Mouse (Mus musculus) embryonic facial prominence, embryonic 11.5 days (tissue): ENCODE results near the gene Rab17. TPM values are rescaled to one million over a fixed set of nuclear protein-coding genes. Genes with fewer than 3 reads are reported as not detected.

Source experiments
- ATAC-seq: fragments of 200-750 bp; cut with Nextera tagmentation; replicated peaks from 2 replicates; pipeline ENCODE4 v1.8.0; 2017; ENCODE audit warnings: low read depth; ENCODE audit not compliant: insufficient number of reproducible peaks, low FRiP score, low TSS enrichment
- DNase-seq: peaks from one replicate; pipeline ENCODE4 v3.0.0-alpha.2; 2015; ENCODE audit warnings: low spot score
- H3K27ac ChIP-seq: fragments of 300-500 bp; sonication (generic); replicated peaks from 2 replicates; pipeline ENCODE4 v1.5.1; 2014; ENCODE audit warnings: mild to moderate bottlenecking, low read depth, low read length, control low read depth
- H3K27me3 ChIP-seq: fragments of 300-500 bp; sonication (generic); 2 replicates; pipeline ENCODE4 v1.6.1; 2014; ENCODE audit warnings: mild to moderate bottlenecking, low read length, moderate library complexity, mixed read lengths; ENCODE audit not compliant: control insufficient read depth, insufficient read depth
- H3K36me3 ChIP-seq: fragments of 300-500 bp; sonication (generic); replicated peaks from 2 replicates; pipeline ENCODE4 v1.6.1; 2014; ENCODE audit warnings: low read depth, mild to moderate bottlenecking, low read length, moderate library complexity, mixed read lengths; ENCODE audit not compliant: control insufficient read depth, insufficient read depth
- H3K4me1 ChIP-seq: fragments of 300-500 bp; sonication (generic); 2 replicates; pipeline ENCODE4 v1.6.1; 2014; ENCODE audit warnings: low read length, mixed read lengths; ENCODE audit not compliant: control insufficient read depth, insufficient read depth
- H3K4me2 ChIP-seq: fragments of 300-500 bp; sonication (generic); 2 replicates; pipeline ENCODE4 v1.6.1; 2014; ENCODE audit warnings: low read depth, mild to moderate bottlenecking, control low read depth, low read length, moderate library complexity
- H3K4me3 ChIP-seq: fragments of 300-500 bp; sonication (generic); 2 replicates; pipeline ENCODE4 v1.5.1; 2014; ENCODE audit warnings: low read depth, low read length, control low read depth
- H3K9ac ChIP-seq: fragments of 300-500 bp; sonication (generic); replicated peaks from 2 replicates; pipeline ENCODE4 v1.6.1; 2014; ENCODE audit warnings: mild to moderate bottlenecking, control low read depth, low read length
- H3K9me3 ChIP-seq: fragments of 300-500 bp; sonication (generic); replicated peaks from 2 replicates; pipeline ENCODE4 v1.6.1; 2016; ENCODE audit warnings: mild to moderate bottlenecking, low read length, inconsistent platforms, mixed read lengths; ENCODE audit not compliant: control insufficient read depth
- WGBS: fragments of 180-500 bp; shearing (Covaris S2); extraction: QIAGEN DNeasy Blood & Tissue Kit; methylation state at CpG from one replicate; pipeline ENCODE4 v1.1.7; 2014; 5-methylcytosine and 5-hydroxymethylcytosine counted together
- polyA plus RNA-seq: library from polyadenylated mRNA; unstranded; fragments of >200 nt; fragmentation: Nextera tagmentation; extraction: Ambion mirVana; gene quantifications from 2 replicates; pipeline ENCODE4 v1.2.1, GENCODE M21; 2014

Gene Rab17
- polyA plus RNA-seq, 1 experiment from 2014 or later, result 0.70 TPM

DNA sequence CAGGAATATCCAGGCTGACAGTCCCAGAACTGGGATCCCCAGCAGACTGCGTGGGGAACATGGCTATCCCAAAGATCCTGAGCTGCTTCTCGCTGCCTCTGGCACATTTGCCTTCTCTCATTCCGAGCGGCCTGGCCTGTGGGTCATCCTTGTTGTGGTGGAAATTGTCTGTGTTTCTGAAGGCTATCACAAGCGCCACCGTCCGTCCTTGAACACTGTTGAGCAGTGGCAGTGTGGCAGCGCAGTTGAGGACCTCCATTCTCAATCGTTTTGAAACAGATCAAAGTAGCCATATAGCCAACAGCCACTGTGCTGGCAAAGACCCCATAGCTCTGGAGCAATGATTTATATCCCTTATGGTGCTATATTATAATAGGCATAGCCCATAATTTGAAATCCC is 39.3 kb upstream of the Rab17 start:
- no peak for ATAC-seq
- H3K4me1 ChIP-seq, result no peaks in the 10 kb centered on the region; the same call in 1 of the 2 replicates
- no peak for DNase-seq
- H3K36me3 ChIP-seq, result no peaks in the 10 kb centered on the region
- no peaks in the 10 kb centered on the region for H3K9me3 ChIP-seq
- no peak overlapping the region for H3K9ac ChIP-seq
- H3K4me2 ChIP-seq, result no peak overlapping the region
- no peaks in the 10 kb centered on the region for H3K27me3 ChIP-seq
- H3K27ac ChIP-seq, result no peak overlapping the region
- 93% methylated on average over 9 of the region's 9 CpGs for WGBS
- H3K4me3 ChIP-seq, result no peak overlapping the region

DNA sequence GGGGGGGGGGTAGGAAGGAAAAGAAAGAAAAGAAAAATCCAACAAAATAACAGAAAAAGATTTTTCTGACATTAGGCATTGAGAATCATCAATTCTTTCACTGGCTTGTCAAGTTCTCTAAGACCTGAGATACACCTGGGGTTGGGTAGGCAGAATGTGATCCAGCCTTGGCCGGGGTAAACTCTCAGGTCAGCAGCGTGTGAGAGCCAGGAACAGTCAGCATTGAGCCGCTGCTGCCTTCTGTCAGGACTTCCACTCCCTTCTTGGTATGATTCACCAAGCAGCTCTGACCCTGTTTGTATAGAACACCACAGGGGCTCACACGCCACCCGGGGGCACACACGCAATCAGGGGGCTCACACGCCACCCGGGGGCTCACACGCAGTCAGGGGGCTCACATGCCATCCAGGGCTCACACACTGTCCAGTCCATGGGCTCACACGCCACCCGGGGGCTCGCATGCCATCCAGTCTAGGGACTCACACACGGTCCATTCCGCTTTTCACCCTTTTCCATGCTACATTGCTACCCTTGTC is 38.8 kb upstream of the Rab17 start:
- WGBS, result 91% methylated on average over 14 of the region's 14 CpGs
- DNase-seq (no peak), ATAC-seq (no peak)
- Histone ChIP-seq H3K4me1 (no peaks in the 10 kb centered on the region), H3K9me3 (no peaks in the 10 kb centered on the region), H3K36me3 (no peaks in the 10 kb centered on the region), H3K4me2 (no peak overlapping the region), H3K27ac (no peak overlapping the region), H3K9ac (no peak overlapping the region), H3K27me3 (no peaks in the 10 kb centered on the region), H3K4me3 (no peak overlapping the region)

DNA sequence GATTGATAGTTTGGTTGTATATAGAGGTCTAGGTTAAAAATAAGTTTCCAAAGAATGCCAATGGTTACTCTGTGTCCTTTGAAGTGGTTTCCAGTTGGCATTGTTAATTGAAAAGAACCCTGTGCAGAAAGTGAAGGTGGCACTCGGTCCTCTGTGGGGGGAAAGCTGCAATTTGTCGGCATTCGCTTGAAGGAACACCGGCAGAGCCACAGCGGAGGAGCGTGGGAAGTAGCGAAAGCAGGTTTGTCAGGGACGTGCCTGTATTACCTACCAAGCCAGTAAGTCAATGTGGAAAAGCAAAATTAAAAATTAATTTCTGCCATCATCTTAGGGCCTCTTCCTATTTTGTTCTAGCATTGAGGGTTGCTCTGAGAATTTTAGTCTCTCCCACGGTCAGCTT is 37.2 kb upstream of the Rab17 start:
- Histone ChIP-seq H3K9me3 (no peaks in the 10 kb centered on the region), H3K4me1 (no peaks in the 10 kb centered on the region), H3K9ac (no peak overlapping the region), H3K27ac (no peak overlapping the region), H3K4me3 (no peak overlapping the region), H3K4me2 (no peak overlapping the region), H3K36me3 (no peaks in the 10 kb centered on the region), H3K27me3 (no peaks in the 10 kb centered on the region)
- WGBS, result 89% methylated on average over 9 of the region's 9 CpGs
- DNase-seq, result no peak
- ATAC-seq, result no peak

DNA sequence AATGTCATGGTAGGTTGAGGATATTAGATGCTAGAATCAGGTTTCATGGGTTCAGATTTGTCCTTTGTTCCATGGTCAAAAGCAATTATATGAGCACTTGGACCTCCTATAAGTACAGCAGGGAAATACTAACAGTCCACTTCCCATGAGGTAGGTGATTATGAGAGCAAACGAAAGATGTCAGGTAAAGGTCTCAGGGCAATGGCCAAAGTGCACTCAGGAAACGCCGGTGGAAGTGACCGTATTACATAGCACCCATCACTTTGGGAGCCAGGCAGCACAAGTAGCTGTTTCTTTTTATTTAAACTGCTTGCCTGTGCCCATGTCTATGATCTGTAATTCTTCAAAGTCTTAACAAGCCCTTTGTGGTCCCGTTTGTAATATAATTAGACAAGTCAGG is 36.6 kb upstream of the Rab17 start:
- no peak for DNase-seq
- WGBS, result 75% methylated on average over 5 of the region's 5 CpGs

DNA sequence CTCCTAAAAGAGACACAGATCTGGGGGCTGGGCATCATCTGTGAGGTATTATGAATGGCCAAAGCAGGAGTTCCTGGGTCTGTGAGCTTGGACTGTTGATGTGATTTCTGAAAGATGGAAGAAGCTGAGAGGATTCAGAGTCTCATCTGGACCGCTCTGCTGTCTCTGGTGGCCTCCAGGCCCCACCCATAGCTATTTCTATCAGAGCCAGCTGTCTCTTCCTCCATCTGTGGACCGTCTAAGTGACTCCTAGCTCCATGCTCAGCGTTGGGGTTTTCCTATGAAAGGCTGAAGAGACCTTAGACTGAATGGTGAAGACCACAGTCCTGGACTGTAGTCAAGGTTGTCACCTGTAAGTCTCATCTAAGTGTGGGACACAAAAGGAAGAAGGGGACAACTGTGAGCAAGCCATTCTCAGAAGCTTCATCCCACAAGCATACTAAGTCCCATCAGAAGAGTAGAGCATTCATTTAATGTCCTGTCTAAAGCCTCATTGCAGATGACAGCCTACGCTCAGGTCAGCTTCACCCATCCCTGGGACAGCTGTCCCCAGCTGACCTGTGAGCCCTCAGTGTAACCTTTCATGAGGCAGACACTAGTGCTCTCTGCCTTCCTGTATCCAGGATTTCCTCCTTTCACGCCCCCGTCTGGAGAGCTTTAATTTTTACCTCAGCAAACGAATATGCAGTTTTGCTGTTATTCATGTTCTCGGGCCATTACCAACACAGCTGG is 34.2 kb upstream of the Rab17 start:
- 86% methylated on average over 8 of the region's 8 CpGs for WGBS
- Histone ChIP-seq H3K9ac (no peak overlapping the region), H3K27me3 (no peaks in the 10 kb centered on the region), H3K4me3 (no peak overlapping the region), H3K4me2 (no peak overlapping the region), H3K27ac (no peak overlapping the region), H3K36me3 (no peaks in the 10 kb centered on the region), H3K9me3 (no peaks in the 10 kb centered on the region), H3K4me1 (peaks cover 2% of the 10 kb centered on the region; the same call in 1 of the 2 replicates)
- ATAC-seq (no peak), DNase-seq (no peak)

More for the DNA sequence above, 36.6 kb upstream of the Rab17 start:
- Histone ChIP-seq H3K9ac (no peak overlapping the region), H3K4me2 (no peak overlapping the region), H3K27me3 (no peaks in the 10 kb centered on the region), H3K27ac (no peak overlapping the region), H3K9me3 (no peaks in the 10 kb centered on the region), H3K4me3 (no peak overlapping the region), H3K36me3 (no peaks in the 10 kb centered on the region), H3K4me1 (no peaks in the 10 kb centered on the region)
- no peak for ATAC-seq

DNA sequence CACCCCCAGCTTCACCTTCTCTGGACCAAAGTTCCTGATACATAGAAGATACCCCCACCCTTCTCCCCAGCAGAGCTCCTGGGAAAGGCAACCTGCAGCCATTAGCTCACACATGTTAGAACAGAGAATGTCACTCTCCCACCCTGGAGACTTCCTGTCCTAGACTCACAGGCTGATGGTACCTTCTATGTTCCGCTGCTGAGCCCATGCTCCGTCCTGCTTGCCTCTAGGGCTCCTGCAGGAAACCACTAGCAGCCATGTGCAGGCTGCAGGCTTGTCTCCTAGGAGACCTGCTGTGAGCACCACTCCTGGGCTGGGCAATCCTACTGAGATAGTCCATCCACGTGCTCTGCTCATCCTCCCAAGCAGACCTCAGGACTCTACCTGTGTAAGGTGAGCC is 33.2 kb upstream of the Rab17 start:
- 88% methylated on average over 3 of the region's 3 CpGs for WGBS
- no peak for ATAC-seq

DNA sequence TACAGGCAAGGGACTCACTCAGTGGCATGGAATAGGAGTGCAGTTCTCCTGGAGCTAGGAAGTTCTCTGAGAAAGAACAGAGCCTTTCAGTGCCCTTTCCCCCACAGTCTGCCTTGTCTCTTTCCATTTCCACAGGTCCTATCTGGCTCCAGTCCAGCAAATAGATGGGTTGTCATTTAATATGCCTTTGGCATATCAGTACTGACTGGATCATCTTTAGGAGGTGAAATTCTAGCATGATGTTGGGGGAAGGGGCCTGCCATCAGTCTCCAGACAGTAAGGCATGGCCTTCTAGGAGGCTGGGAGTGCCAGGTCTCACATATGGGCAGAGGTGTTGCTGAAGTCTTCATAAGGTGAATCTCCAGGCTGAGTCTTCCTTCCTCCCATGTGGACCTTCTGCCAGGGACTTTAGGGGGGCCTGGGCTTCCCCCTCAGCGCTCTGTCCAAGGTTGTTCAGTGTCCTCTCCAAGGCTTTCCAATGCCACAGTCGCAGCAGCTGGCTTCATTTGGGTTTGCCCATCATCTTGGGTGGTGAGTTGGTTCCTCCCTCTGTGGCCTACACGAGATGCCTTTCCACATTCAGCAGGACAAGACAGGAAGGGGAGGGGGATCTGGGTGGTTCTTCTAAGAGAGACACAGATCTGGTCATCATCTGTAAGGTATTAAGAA is 32.5 kb upstream of the Rab17 start:
- no peak for ATAC-seq
- Histone ChIP-seq H3K36me3 (no peaks in the 10 kb centered on the region), H3K27ac (no peak overlapping the region), H3K4me3 (no peak overlapping the region), H3K4me2 (no peak overlapping the region), H3K27me3 (no peaks in the 10 kb centered on the region), H3K4me1 (peaks cover 2% of the 10 kb centered on the region; the same call in 1 of the 2 replicates), H3K9me3 (no peaks in the 10 kb centered on the region), H3K9ac (no peak overlapping the region)
- 80% methylated on average over 3 of the region's 3 CpGs for WGBS
- DNase-seq, result no peak

More for the DNA sequence above, 33.2 kb upstream of the Rab17 start:
- Histone ChIP-seq H3K36me3 (no peaks in the 10 kb centered on the region), H3K9me3 (no peaks in the 10 kb centered on the region), H3K9ac (no peak overlapping the region), H3K27me3 (no peaks in the 10 kb centered on the region), H3K4me3 (no peak overlapping the region), H3K4me2 (no peak overlapping the region), H3K27ac (no peak overlapping the region), H3K4me1 (peaks cover 2% of the 10 kb centered on the region; the same call in 1 of the 2 replicates)
- no peak for DNase-seq

DNA sequence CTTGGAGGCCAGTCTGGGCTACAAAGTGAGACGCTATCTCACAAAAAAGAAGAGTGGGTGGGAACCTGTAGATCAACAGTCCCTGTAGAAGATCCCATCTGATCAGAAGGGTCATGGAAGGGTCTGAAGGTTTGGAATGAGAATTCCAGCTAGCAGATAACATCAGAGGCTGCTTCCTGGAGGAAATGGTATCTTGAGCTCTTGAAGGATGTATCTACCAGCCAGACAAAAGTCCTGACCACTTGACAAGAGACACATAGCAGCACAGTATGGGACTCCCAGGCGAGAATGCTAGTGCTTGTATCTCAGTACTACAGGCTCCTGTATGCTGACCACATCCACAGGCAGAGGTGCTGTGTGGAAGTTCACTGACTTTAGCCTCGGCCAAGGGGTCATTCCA is 31.6 kb upstream of the Rab17 start:
- no peak for ATAC-seq
- H3K9me3 ChIP-seq, result no peaks in the 10 kb centered on the region
- H3K9ac ChIP-seq, result no peak overlapping the region
- WGBS, result 87% methylated on average over 3 of the region's 3 CpGs
- H3K4me1 ChIP-seq, result peaks cover 2% of the 10 kb centered on the region; the same call in 1 of the 2 replicates
- no peak overlapping the region for H3K4me3 ChIP-seq
- H3K27ac ChIP-seq, result no peak overlapping the region
- no peaks in the 10 kb centered on the region for H3K27me3 ChIP-seq
- no peak for DNase-seq
- H3K4me2 ChIP-seq, result no peak overlapping the region
- no peaks in the 10 kb centered on the region for H3K36me3 ChIP-seq
